In genomic region chr9:27193592-27194080, GRCm38 (mm10) we compare ENCODE assay signal across 10 mouse cellular contexts. TPM values are rescaled to one million over a fixed set of nuclear protein-coding genes. Genes with fewer than 3 reads are reported as not detected.
A peak's percentile ranks its signal among the peaks of the same experiment; 100 is the strongest.
DNase-seq lines count a peak whose midpoint lies in the region; ATAC-seq and TF ChIP-seq lines count a peak whose summit lies in the region.
"Had no signal": no experiment of that assay in that cellular context is flagged by ENCODE, and none has a peak within 500 bp of the region (broad histone marks: within the 10 kb centered on the region; RNA-seq: fewer than 3 reads in every experiment).

No protein-coding gene starts in this region.

- no peak for DNase-seq in gastrocnemius, adult 2 months
- no peak for DNase-seq in gastrocnemius, adult 8-10 months (ENCODE audit: low spot score in 2 of 2)
- peak; percentile 7 for DNase-seq in 416B (ENCODE audit: low read depth)
- DNase-seq in cerebellum, postnatal 36 days = peak; percentile 75 to 81
- peak; percentile 29 to 53 for DNase-seq in left cerebral cortex, adult 2 months (ENCODE audit: extremely low spot score in 1 of 2, low spot score in 2 of 2)
- no peak for DNase-seq in spleen, postnatal 14 days (ENCODE audit: low spot score in 2 of 2)
- DNase-seq in natural killer cell, adult 2 months (ENCODE audit: low spot score in 2 of 2) = no peak
- no peak for DNase-seq in liver, postnatal 0 days
- DNase-seq: gastrocnemius, postnatal 10 days; liver, embryonic 13.5 days had no signal

- no peak for ATAC-seq in liver, postnatal 0 days

- no peak overlapping the region for H3K9ac ChIP-seq in liver, postnatal 0 days (replicated peaks)
- H3K9ac ChIP-seq: liver, embryonic 13.5 days had no signal

- WGBS in liver, postnatal 0 days (ENCODE audit: insufficient replicate concordance) = 65% methylated on average over 5 of the region's 6 CpGs

- H3K4me1 ChIP-seq in liver, postnatal 0 days (ENCODE audit: insufficient read depth) = no peaks in the 10 kb centered on the region

- no peak overlapping the region for H3K4me3 ChIP-seq in gastrocnemius, adult 2 months
- H3K4me3 ChIP-seq in left cerebral cortex, adult 2 months = no peak overlapping the region
- no peak overlapping the region for H3K4me3 ChIP-seq in liver, postnatal 0 days (ENCODE audit: low read depth, low read length)
- H3K4me3 ChIP-seq: liver, embryonic 13.5 days had no signal

- no peak overlapping the region for H3K4me2 ChIP-seq in liver, postnatal 0 days (ENCODE audit: low read depth, low read length)
- H3K4me2 ChIP-seq: liver, embryonic 13.5 days had no signal

- TF ChIP-seq CTCF in gastrocnemius, adult 2 months (IDR thresholded peaks at IDR 0.05) = no peak
- TF ChIP-seq CTCF in left cerebral cortex, adult 2 months (IDR thresholded peaks at IDR 0.05) = no peak
- TF ChIP-seq CTCF in liver, postnatal 0 days (IDR thresholded peaks at IDR 0.05; ENCODE audit: low read depth) = no peak

- intact Hi-C loops in gastrocnemius, adult 2 months (cut with DNase I) = loop anchor here (5.0 kb wide), 1 partner anchor 104 kb away; the partner anchor contains the start of gene Igsf9b
- intact Hi-C loops in left cerebral cortex, adult 2 months (cut with DNase I) = loop anchor here (1.0 kb wide), 1 partner anchor 15 kb away; no protein-coding TSS in a partner anchor

- no peaks in the 10 kb centered on the region; the same call in 1 of the 2 replicates for H3K27me3 ChIP-seq in liver, postnatal 0 days (ENCODE audit: insufficient read depth, low read length)
- H3K27me3 ChIP-seq: liver, embryonic 13.5 days had no signal

- no peak for TF ChIP-seq EP300 in liver, postnatal 0 days (IDR thresholded peaks at IDR 0.05; ENCODE audit: low read depth)

- no peaks in the 10 kb centered on the region for H3K36me3 ChIP-seq in liver, postnatal 0 days (replicated peaks; ENCODE audit: insufficient read depth, low read length)
- H3K36me3 ChIP-seq: liver, embryonic 13.5 days had no signal

- H3K27ac ChIP-seq in gastrocnemius, adult 2 months = peak overlapping the region; percentile 64
- H3K27ac ChIP-seq in left cerebral cortex, adult 2 months = peak overlapping the region; percentile 95
- H3K27ac ChIP-seq in liver, postnatal 0 days (ENCODE audit: low read depth) = no peak overlapping the region
- H3K27ac ChIP-seq: liver, embryonic 13.5 days had no signal

- H3K9me3 ChIP-seq in liver, postnatal 0 days (ENCODE audit: low read length) = no peaks in the 10 kb centered on the region
- H3K9me3 ChIP-seq: liver, embryonic 13.5 days had no signal

RNA-seq across cellular contexts. Expression of gene Jam3, which starts 38.4 kb away (rescaled TPM):
- 10 to 100 TPM in 1 of 2 experiments, 1 to 10 TPM in 1; 5.5 to 11.4 TPM for total RNA-seq in gastrocnemius, adult 2 months (2021)
- total RNA-seq in gastrocnemius, adult 8-10 months (2022) = 1 to 10 TPM; 4.6 to 7.1 (median 5.2) TPM
- total RNA-seq in left cerebral cortex, adult 2 months (2021) = 10 to 100 TPM; 32.6 TPM
- polyA plus RNA-seq in liver, postnatal 0 days (2015; fragmentation: Nextera tagmentation; extraction: Ambion mirVana) = 1.5 and 1.7 TPM in 2 replicates

Comparison
In these comparisons a context has a peak if more than half of its experiments do, and no peak if none do; other contexts are left out.
1. DNase-seq: peak in 416B (single experiment), cerebellum, postnatal 36 days (2 of 2) and left cerebral cortex, adult 2 months (2 of 2); none in gastrocnemius, adult 2 months (single experiment), gastrocnemius, adult 8-10 months (0 of 2), spleen, postnatal 14 days (0 of 2), natural killer cell, adult 2 months (0 of 2) and liver, postnatal 0 days (single experiment).